Mouse (Mus musculus) lung, embryonic 15.5 days (tissue): ENCODE results near the gene Brpf3. TPM values are rescaled to one million over a fixed set of nuclear protein-coding genes. Genes with fewer than 3 reads are reported as not detected.
A peak's percentile ranks its signal among the peaks of the same experiment; 100 is the strongest.
"Not testable (repeated sequence)": the region's sequence is repeated elsewhere in the genome, so short reads cannot be mapped to it uniquely, and the experiment has no call there.

Source experiments
- ATAC-seq: fragments of 200-750 bp; cut with Nextera tagmentation; 2 replicates; pipeline ENCODE4 v1.8.0; 2017; ENCODE audit warnings: moderate number of reproducible peaks, borderline replicate concordance; ENCODE audit not compliant: low FRiP score, low TSS enrichment; ENCODE audit errors: extremely low read depth
- H3K27ac ChIP-seq: fragments of 300-500 bp; sonication (generic); 2 replicates; pipeline ENCODE4 v1.5.1; 2015; ENCODE audit warnings: moderate library complexity, mild to moderate bottlenecking, inconsistent platforms
- H3K27me3 ChIP-seq: fragments of 300-500 bp; sonication (generic); 2 replicates; pipeline ENCODE4 v1.6.1; 2015; ENCODE audit warnings: inconsistent platforms
- H3K36me3 ChIP-seq: fragments of 300-500 bp; sonication (generic); 2 replicates; pipeline ENCODE4 v1.6.1; 2015; ENCODE audit warnings: inconsistent platforms
- H3K4me1 ChIP-seq: fragments of 300-500 bp; sonication (generic); 2 replicates; pipeline ENCODE4 v1.6.1; 2015; ENCODE audit warnings: inconsistent platforms
- H3K4me2 ChIP-seq: fragments of 300-500 bp; sonication (generic); 2 replicates; pipeline ENCODE4 v1.6.1; 2015; ENCODE audit warnings: inconsistent platforms, mild to moderate bottlenecking, moderate library complexity
- H3K4me3 ChIP-seq: fragments of 300-500 bp; sonication (generic); 2 replicates; pipeline ENCODE4 v1.5.1; 2015; ENCODE audit warnings: mild to moderate bottlenecking, inconsistent platforms
- H3K9ac ChIP-seq: fragments of 300-500 bp; sonication (generic); 2 replicates; pipeline ENCODE4 v1.6.1; 2015; ENCODE audit warnings: inconsistent platforms
- H3K9me3 ChIP-seq: fragments of 300-500 bp; sonication (generic); 2 replicates; pipeline ENCODE4 v1.6.1; 2016; ENCODE audit warnings: inconsistent platforms
- WGBS: fragments of 180-500 bp; shearing (Covaris S2); methylation state at CpG from one replicate; pipeline ENCODE4 v1.1.7; 2015; 5-methylcytosine and 5-hydroxymethylcytosine counted together
- polyA plus RNA-seq: library from polyadenylated mRNA; unstranded; fragments of >200 nt; fragmentation: Nextera tagmentation; extraction: Ambion mirVana; gene quantifications from 2 replicates; pipeline ENCODE4 v1.2.1, GENCODE M21; 2015

Gene Brpf3
- polyA plus RNA-seq, 1 experiment from 2014 or later: 12.9 TPM

GRCm38 (mm10) chr17:28834676-28835075 is 33.8 kb downstream of the Brpf3 start:
- H3K4me3 ChIP-seq: no peak overlapping the region
- H3K27ac ChIP-seq: no peak overlapping the region
- no peak overlapping the region for H3K9ac ChIP-seq
- no peak overlapping the region for H3K4me2 ChIP-seq
- H3K4me1 ChIP-seq: no peaks in the 10 kb centered on the region
- H3K9me3 ChIP-seq: no peaks in the 10 kb centered on the region
- no peak for ATAC-seq
- H3K27me3 ChIP-seq: no peaks in the 10 kb centered on the region
- H3K36me3 ChIP-seq: peaks cover 85% of the 10 kb centered on the region
- WGBS: 47% methylated on average over 10 of the region's 10 CpGs

GRCm38 (mm10) chr17:28837840-28838239 is 37.0 kb downstream of the Brpf3 start:
- Histone ChIP-seq H3K9ac (no peak overlapping the region), H3K36me3 (peaks cover 54% of the 10 kb centered on the region), H3K9me3 (no peaks in the 10 kb centered on the region), H3K4me1 (no peaks in the 10 kb centered on the region), H3K27me3 (no peaks in the 10 kb centered on the region), H3K4me2 (no peak overlapping the region), H3K27ac (no peak overlapping the region), H3K4me3 (no peak overlapping the region)
- WGBS: 84% methylated on average over 7 of the region's 7 CpGs
- ATAC-seq: no peak

GRCm38 (mm10) chr17:28841947-28842346 is 41.1 kb downstream of the Brpf3 start:
- H3K4me1 ChIP-seq, ATAC-seq, H3K27me3 ChIP-seq, H3K27ac ChIP-seq, H3K9me3 ChIP-seq, H3K4me2 ChIP-seq, H3K4me3 ChIP-seq, H3K9ac ChIP-seq: not testable (repeated sequence)
- 95% methylated on average over 4 of the region's 4 CpGs for WGBS
- peaks cover 25% of the 10 kb centered on the region for H3K36me3 ChIP-seq

- Histone ChIP-seq H3K4me1 (peaks cover 8% of the 10 kb centered on the region), H3K27ac (no peak overlapping the region), H3K4me3 (no peak overlapping the region), H3K4me2 (no peak overlapping the region), H3K9me3 (no peaks in the 10 kb centered on the region), H3K27me3 (no peaks in the 10 kb centered on the region), H3K9ac (no peak overlapping the region), H3K36me3 (peaks cover 10% of the 10 kb centered on the region)
- WGBS: 74% methylated on average over 5 of the region's 5 CpGs
- ATAC-seq: no peak
Measured at GRCm38 (mm10) chr17:28843665-28844064, 42.8 kb downstream of the Brpf3 start.

- peaks cover 8% of the 10 kb centered on the region for H3K4me1 ChIP-seq
- peak; percentile 61 for ATAC-seq
- peak overlapping the region; percentile 54 for H3K27ac ChIP-seq
- 21% methylated on average over 11 of the region's 11 CpGs for WGBS
- no peaks in the 10 kb centered on the region for H3K36me3 ChIP-seq
- H3K9ac ChIP-seq: no peak overlapping the region
- no peak overlapping the region for H3K4me3 ChIP-seq
- no peaks in the 10 kb centered on the region for H3K9me3 ChIP-seq
- H3K4me2 ChIP-seq: no peak overlapping the region
- no peaks in the 10 kb centered on the region for H3K27me3 ChIP-seq
Measured at GRCm38 (mm10) chr17:28846974-28847617, 46.2 kb downstream of the Brpf3 start.

GRCm38 (mm10) chr17:28850511-28850910 is 49.6 kb downstream of the Brpf3 start:
- H3K9me3 ChIP-seq: no peaks in the 10 kb centered on the region
- no peak for ATAC-seq
- 86% methylated on average over 5 of the region's 5 CpGs for WGBS

GRCm38 (mm10) chr17:28854377-28854776 is 53.5 kb downstream of the Brpf3 start:
- peaks cover 8% of the 10 kb centered on the region; the same call in 1 of the 2 replicates for H3K4me1 ChIP-seq
- H3K27ac ChIP-seq: no peak overlapping the region
- H3K4me3 ChIP-seq: no peak overlapping the region
- H3K36me3 ChIP-seq: no peaks in the 10 kb centered on the region
- no peak overlapping the region for H3K9ac ChIP-seq
- ATAC-seq: no peak
- no peaks in the 10 kb centered on the region for H3K27me3 ChIP-seq
- peaks cover 6% of the 10 kb centered on the region; the same call in 1 of the 2 replicates for H3K9me3 ChIP-seq
- WGBS: 75% methylated on average over 7 of the region's 7 CpGs
- no peak overlapping the region for H3K4me2 ChIP-seq

More at GRCm38 (mm10) chr17:28850511-28850910, 49.6 kb downstream of the Brpf3 start:
- H3K36me3 ChIP-seq: no peaks in the 10 kb centered on the region
- no peak overlapping the region for H3K4me2 ChIP-seq
- H3K27ac ChIP-seq: no peak overlapping the region
- H3K27me3 ChIP-seq: no peaks in the 10 kb centered on the region
- peaks cover 8% of the 10 kb centered on the region for H3K4me1 ChIP-seq
- H3K4me3 ChIP-seq: no peak overlapping the region
- H3K9ac ChIP-seq: no peak overlapping the region

- Histone ChIP-seq H3K27ac (no peak overlapping the region), H3K4me3 (no peak overlapping the region), H3K36me3 (no peaks in the 10 kb centered on the region), H3K27me3 (no peaks in the 10 kb centered on the region), H3K9me3 (peaks cover 6% of the 10 kb centered on the region; the same call in 1 of the 2 replicates), H3K4me2 (no peak overlapping the region), H3K9ac (no peak overlapping the region), H3K4me1 (peaks cover 8% of the 10 kb centered on the region; the same call in 1 of the 2 replicates)
- no peak for ATAC-seq
- WGBS: 66% methylated on average over 9 of the region's 9 CpGs
Measured at GRCm38 (mm10) chr17:28855166-28855885, 54.4 kb downstream of the Brpf3 start.

- H3K9ac ChIP-seq: no peak overlapping the region
- no peak overlapping the region for H3K4me3 ChIP-seq
- WGBS: 46% methylated on average over 3 of the region's 3 CpGs
- peaks cover 6% of the 10 kb centered on the region; the same call in 1 of the 2 replicates for H3K9me3 ChIP-seq
- H3K4me2 ChIP-seq: no peak overlapping the region
- ATAC-seq: no peak
- peaks cover 8% of the 10 kb centered on the region; the same call in 1 of the 2 replicates for H3K4me1 ChIP-seq
- H3K36me3 ChIP-seq: no peaks in the 10 kb centered on the region
- H3K27ac ChIP-seq: no peak overlapping the region
- H3K27me3 ChIP-seq: no peaks in the 10 kb centered on the region
Measured at GRCm38 (mm10) chr17:28856030-28856429, 55.1 kb downstream of the Brpf3 start.

- H3K27ac ChIP-seq: no peak within 1 kb of the TSS
- WGBS: 32% methylated on average over 12 of the region's 12 CpGs
- no peak within 1 kb of the TSS for H3K4me3 ChIP-seq
- no peaks in the 10 kb centered on the region for H3K27me3 ChIP-seq
- H3K4me2 ChIP-seq: no peak within 1 kb of the TSS
- H3K36me3 ChIP-seq: no peaks in the 10 kb centered on the region
- no peak within 1 kb of the TSS for H3K9ac ChIP-seq
- ATAC-seq: no peak
- peaks cover 8% of the 10 kb centered on the region; the same call in 1 of the 2 replicates for H3K4me1 ChIP-seq
- peaks cover 6% of the 10 kb centered on the region; the same call in 1 of the 2 replicates for H3K9me3 ChIP-seq
Measured at GRCm38 (mm10) chr17:28858205-28858604, 57.3 kb downstream of the Brpf3 start, which contains the start of gene Pnpla1. Pnpla1 (plus strand) TSS chr17:28858411.

- no peak overlapping the region for H3K27ac ChIP-seq
Measured at GRCm38 (mm10) chr17:28863926-28864325, 63.0 kb downstream of the Brpf3 start.

GRCm38 (mm10) chr17:28864464-28864863 is 63.6 kb downstream of the Brpf3 start:
- no peak overlapping the region for H3K27ac ChIP-seq
- H3K4me1 ChIP-seq: no peaks in the 10 kb centered on the region
- H3K9me3 ChIP-seq: no peaks in the 10 kb centered on the region
- WGBS: 42% methylated on average over 6 of the region's 6 CpGs
- no peak overlapping the region for H3K4me2 ChIP-seq
- H3K36me3 ChIP-seq: no peaks in the 10 kb centered on the region
- H3K4me3 ChIP-seq: no peak overlapping the region
- ATAC-seq: no peak
- no peak overlapping the region for H3K9ac ChIP-seq
- H3K27me3 ChIP-seq: no peaks in the 10 kb centered on the region

More at GRCm38 (mm10) chr17:28863926-28864325, 63.0 kb downstream of the Brpf3 start:
- Histone ChIP-seq H3K4me3 (no peak overlapping the region), H3K36me3 (no peaks in the 10 kb centered on the region), H3K9ac (no peak overlapping the region), H3K4me2 (no peak overlapping the region), H3K27me3 (no peaks in the 10 kb centered on the region), H3K4me1 (no peaks in the 10 kb centered on the region), H3K9me3 (no peaks in the 10 kb centered on the region)
- ATAC-seq: no peak
- 62% methylated on average over 7 of the region's 7 CpGs for WGBS
